Mouse (Mus musculus) ES-CJ7 (cell line): ENCODE measurements around the gene Traf3.

Experiments
- DNase-seq: peaks from one replicate; pipeline ENCODE4 v3.0.0; 2011; ENCODE audit warnings: low read depth, low spot score

Traf3 gene

DNA sequence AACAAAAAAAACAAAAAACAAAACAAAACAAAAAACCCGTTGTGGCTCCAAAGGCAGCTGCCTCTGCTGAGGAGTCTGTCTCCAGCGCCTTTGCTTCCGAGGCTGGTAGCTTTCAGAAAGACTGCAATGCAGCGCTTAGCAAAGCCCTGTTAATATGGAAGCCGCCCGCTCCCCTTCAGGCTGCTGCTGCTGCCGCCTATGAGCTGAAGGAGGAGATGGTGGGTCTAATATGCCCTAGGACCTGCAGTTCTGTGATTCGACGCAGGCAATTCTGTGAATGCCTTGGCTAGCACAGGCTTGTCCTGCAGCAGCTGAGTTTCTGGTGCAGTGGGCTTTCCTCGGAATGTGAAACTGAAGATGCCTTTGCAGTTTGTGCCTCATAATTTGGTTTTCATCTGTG lies 36.9 kb downstream of the Traf3 start:
- no peak for DNase-seq

DNA sequence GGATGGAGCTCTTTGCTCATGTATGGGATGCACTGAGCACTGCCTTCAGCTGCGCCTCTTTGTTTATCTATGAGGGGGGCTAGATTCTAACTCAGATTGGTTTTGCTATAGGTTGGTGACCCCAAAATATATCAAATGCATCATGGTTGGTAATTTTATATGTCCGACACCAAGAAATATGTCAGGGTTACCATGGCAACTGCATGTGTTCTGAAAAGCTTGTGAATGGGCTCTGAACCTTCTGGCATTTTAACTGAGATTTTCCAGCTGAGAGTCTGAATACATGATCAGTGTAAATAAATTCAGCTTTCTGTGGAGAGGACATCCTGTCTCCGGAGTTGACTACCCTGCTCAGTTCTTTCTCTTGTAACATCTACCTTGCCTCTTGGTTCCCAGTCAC lies 37.8 kb downstream of the Traf3 start:
- no peak for DNase-seq

DNA sequence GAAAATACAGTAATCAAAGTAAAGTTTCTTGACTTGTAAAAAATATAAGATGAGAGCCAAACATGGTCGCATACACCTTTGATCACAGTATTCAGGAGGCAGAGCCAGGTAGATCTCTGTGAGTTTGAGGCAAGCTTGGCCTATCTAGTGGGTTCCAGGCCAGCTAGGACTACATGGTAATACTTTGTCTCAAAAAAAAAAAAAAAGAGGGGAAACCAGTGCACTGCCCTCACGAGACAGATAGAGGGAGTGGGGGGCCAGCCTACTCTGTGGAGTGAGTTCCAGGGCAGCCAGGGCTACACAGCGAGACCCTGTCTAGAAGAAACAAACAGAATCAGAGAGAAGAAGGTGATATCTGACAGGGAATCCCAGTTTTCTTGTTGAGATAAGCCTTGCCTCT lies 41.5 kb downstream of the Traf3 start:
- DNase-seq: no peak

DNA sequence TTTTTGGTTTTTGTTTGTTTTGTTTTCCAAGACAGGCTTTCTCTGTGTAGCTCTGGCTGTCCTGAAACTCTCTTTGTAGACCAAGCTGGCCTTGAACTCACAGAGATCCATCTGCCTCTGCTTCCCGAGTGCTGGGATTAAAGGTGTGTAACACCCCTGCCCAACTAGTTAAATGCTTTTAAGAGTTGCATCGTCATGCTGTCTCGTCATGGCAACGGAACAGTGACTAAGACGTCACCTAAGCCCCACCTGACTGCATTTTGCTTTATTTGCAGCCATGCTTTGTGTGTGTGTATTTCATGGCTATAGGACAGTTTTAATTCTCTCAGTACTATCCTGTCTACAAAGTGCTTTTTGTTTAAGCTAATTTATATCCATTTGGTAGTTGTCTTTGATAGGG lies 45.6 kb downstream of the Traf3 start:
- no peak for DNase-seq

DNA sequence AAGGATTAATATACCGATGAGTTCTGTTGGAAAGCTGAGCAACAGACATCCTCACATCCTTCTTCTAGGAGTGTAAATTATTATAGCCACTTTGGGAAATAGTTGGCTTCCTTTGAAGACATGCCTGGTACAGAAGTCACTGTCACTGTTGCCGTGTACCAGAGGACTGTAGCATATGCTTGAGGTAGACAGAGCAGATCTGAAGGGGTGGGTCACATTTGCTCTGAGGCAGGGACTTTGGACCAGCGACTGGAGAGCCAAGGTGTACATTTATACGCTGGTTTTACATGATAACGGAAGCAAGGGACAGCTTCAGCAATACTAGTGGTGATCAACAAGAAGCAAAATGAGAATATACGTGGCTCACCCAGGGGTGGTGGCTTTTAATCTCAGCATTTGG lies 52.7 kb downstream of the Traf3 start:
- no peak for DNase-seq

DNA sequence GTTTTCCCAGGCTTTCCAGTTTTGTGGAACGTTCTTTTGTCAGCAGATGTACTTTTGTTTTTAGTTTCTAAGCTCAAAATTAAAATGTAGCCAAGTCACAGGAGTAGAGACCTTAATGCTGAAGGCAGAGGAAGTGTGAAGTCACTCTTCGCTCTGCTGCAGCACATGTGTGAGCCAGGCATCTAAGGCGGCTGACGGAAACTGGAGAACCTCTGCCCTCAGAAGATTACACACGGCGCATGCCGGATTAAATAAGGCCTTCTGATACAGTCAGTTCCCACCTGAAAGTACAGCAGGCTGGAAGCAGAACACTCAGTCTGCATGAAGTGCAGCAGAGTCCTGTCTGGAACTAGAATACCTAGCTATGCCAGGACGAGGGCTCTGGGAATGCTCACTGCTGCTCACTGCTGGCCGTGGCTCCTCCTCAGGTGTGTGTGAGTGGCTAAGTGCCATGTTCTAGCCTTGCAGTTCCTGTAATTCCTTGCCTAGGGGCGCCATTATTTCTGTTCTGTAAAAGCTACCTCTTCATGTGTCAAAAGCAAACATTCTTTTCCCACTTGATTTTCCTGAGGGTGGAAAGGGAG lies 59.1 kb downstream of the Traf3 start:
- no peak for DNase-seq

DNA sequence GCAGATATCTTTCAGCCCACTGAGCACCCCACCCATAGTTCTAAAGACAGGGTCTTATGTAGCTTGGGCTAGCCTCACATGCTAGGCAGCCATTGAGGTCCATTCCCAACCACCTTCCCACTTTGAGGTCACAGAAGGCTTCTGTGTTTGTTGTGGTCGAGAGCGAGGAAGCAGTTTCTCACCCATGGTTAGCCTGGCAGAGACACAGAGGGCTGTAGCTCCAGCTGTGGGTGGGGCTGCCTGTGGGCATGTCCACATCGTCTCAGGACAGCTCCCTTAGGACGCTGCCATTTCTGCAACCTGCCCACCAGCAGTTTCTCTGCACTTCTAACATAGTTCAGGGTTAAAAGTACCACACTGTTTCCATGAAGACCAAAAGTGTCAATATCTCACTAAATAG lies 61.2 kb downstream of the Traf3 start:
- no peak for DNase-seq

DNA sequence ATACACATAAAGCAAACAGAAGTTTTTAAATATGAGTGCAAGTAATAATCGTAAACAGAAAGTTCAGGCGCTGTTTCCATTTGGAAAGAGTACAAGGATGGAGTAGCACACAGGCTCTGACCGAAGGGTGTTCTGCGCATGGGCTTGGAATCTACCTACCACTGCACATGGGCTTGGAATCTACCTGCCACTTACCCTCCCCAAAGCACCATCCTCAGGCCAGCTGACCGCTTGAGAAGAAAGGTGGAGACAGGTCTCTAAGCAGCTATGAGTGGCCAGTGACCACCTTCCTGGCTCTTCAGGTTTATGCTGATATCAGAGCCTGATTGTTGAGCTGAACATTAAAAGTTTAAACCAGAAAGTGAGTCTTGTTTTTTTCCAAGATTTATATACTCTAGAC lies 62.3 kb downstream of the Traf3 start:
- no peak for DNase-seq

- no peak for DNase-seq
Observed at GRCm38 (mm10) chr12:111230793-111231192, 64.6 kb downstream of the Traf3 start.

DNA sequence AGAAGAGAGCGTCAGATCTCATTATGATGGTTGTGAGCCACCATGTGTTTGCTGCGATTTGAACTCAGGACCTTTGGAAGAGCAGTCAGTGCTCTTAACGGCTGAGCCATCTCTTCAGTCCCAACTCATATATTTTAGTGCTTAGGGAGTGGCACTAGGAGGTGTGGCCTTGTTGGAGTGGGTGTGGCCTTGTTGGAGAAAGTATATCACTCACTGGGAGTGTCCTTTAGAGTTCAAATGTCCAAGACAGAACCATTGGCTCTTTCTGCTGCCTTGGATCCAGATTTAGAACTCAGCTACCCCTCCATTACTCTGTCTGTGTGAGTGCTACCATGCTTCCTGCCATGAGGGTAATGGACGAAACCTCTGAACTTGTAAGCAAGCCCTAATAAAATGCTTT lies 67.6 kb downstream of the Traf3 start:
- no peak for DNase-seq

GRCm38 (mm10) chr12:111234383-111234782 lies 68.2 kb downstream of the Traf3 start:
- DNase-seq: peak; percentile 28

DNA sequence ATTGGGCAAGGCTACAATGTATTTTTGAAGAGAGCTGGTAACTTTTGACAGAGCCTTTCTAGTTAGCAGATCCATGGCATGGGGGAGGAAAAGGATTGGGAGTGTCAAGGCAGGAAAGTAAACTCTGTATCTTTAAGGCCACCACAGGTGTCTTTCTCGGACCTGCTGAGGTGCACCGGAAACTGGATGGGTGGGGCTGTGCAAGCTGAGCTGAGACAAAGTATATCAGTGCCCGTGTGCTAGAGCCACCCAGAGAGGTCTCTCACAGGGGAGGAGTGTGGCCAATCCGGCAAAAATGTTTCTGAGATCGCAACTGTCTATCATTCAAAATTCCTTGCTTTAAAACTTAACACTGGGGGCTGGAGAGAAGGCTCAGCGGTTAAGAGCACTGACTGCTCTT lies 69.5 kb downstream of the Traf3 start:
- DNase-seq: peak; percentile 68

DNA sequence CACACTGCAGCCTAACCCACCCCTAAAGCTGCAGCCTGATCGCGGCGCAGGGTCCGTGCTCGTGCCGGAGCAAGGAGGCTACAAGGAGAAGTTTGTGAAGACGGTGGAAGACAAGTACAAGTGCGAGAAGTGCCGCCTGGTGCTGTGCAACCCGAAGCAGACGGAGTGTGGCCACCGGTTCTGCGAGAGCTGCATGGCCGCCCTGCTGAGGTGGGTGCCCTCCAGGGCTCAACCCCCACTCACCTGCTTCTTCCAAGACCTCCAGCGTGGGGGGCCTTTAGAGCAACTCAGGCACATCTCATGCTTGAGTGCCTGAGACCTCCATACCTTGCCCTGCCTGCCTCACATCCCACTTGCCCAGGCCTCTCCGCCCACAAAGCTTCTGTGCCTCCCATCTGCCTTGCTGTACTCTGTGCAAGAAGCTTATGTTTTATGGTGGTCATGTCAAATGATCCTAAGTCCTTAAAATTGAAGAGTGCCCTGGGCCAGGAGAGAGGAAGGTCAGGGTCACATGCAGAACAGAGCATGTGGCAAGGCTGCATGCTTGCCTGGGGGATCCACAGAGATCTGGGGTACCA lies 71.5 kb downstream of the Traf3 start:
- no peak for DNase-seq

- no peak for DNase-seq
Observed at GRCm38 (mm10) chr12:111238345-111238744, 72.2 kb downstream of the Traf3 start.

- no peak for DNase-seq
Observed at GRCm38 (mm10) chr12:111238778-111239177, 72.6 kb downstream of the Traf3 start.

DNA sequence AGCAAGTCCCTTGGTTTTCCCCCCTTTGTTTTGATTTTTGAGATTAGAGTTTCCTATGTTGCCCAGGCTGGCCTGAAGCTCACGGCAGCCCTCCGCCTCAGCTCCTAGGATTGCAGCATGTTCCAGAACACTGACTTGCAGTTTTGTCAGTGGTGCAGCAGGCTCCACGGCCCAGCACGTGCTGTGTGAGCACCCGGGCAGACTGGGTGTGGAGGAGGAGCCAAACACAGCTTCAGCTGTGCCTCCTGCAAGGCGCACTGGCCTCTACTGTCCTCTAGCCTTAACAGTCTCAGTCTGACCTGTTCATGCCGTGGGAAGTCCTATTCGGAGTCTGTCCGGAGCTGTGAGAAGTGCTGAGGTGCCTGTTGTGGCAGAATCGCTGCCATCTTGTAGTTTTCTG lies 73.8 kb downstream of the Traf3 start:
- DNase-seq: no peak

DNA sequence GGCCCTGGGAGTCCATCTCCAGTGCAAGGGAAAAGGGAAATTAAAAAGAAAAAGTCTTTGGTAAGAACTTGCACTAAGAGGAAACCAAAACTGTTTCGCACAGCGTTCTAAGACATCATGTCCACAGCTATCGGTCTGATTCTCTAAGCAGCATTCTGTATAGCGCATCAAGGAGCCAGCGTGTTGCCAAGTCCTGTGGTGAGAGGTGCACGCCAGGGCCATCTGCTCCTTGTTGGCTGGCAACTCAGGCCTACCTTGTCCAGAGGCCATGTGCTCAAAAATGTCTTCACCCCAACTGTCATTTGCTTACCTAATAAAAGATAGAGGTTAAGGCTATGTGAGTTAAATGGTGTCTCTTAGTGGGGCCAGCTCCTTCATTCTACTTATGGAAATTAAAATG lies 75.7 kb downstream of the Traf3 start:
- no peak for DNase-seq

DNA sequence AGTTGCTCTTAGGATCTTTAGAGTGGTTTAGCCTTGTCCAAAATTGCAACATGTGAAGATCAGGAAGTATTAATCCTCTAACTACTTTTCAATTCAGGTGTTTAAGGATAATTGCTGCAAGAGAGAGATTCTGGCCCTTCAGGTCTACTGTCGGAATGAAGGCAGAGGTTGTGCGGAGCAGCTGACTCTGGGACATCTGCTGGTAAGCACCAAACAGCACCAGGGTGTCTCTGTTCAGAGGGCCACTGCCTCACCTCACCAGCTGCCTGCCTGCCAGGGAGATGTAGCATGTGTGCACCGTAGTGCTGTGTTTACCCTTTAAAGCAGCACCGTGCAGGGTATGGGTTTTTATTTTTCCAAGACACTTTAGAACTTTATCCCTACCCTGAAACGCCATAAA lies 76.2 kb downstream of the Traf3 start:
- no peak for DNase-seq

GRCm38 (mm10) chr12:111243733-111244132 lies 77.6 kb downstream of the Traf3 start:
- no peak for DNase-seq

GRCm38 (mm10) chr12:111245070-111245469 lies 78.9 kb downstream of the Traf3 start:
- no peak for DNase-seq

GRCm38 (mm10) chr12:111246808-111247464 lies 80.8 kb downstream of the Traf3 start:
- no peak for DNase-seq

GRCm38 (mm10) chr12:111249095-111249494 lies 82.9 kb downstream of the Traf3 start:
- no peak for DNase-seq

- no peak for DNase-seq
Observed at GRCm38 (mm10) chr12:111250116-111250515, 83.9 kb downstream of the Traf3 start.

DNA sequence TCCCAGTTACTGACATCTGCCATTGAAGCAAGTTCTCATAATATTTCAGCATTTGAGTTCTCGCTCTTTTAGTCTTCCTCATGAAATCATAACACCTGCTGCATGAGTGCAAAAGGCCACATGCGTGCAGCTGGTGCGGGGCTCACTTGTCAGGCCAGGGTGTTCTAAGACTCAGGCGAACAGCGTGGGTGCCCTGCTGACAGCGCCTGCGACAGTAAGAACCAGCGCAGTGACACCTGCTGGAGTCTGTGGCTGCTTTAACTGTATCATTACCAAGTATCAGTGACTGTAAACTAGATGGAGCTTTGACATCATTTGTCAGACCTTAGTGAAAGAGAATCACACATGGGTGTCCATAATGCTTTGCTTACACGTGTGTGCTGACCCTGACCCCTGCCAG lies 85.1 kb downstream of the Traf3 start:
- DNase-seq: no peak
